Mouse (Mus musculus) gastrocnemius, adult 8-10 months (tissue): ENCODE measurements around the gene Gm20379. TPM values are rescaled to one million over a fixed set of nuclear protein-coding genes. Genes with fewer than 3 reads are reported as not detected.

ENCODE experiments used
- DNase-seq, 2 experiments: peaks; one replicate each; pipeline ENCODE4 v3.0.0; 2022; ENCODE audit warnings: low spot score in 2 of 2
- total RNA-seq, 4 experiments: library from RNA; stranded (reverse); gene quantifications; 2 replicates each; pipeline ENCODE4 v1.2.4; 2022

The Gm20379 gene
- total RNA-seq, 4 experiments from 2014 or later, result not detected

DNA sequence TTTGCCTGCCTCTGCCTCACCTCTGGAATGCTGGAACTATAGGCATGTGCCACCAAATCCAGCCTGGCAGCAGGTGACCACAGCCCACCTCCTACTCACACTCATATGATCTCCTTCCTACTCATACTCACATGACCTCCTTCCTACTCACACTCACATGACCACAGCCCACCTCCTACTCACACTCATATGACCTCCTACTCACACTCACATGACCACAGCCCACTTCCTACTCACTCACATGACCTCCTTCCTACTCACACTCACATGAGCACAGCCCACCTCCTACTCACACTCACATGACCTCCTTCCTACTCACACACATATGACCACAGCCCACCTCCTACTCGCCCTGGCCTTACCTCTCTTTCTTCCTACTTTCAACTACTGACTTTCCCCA is 31.1 kb downstream of the Gm20379 start:
- DNase-seq, result no peak

DNA sequence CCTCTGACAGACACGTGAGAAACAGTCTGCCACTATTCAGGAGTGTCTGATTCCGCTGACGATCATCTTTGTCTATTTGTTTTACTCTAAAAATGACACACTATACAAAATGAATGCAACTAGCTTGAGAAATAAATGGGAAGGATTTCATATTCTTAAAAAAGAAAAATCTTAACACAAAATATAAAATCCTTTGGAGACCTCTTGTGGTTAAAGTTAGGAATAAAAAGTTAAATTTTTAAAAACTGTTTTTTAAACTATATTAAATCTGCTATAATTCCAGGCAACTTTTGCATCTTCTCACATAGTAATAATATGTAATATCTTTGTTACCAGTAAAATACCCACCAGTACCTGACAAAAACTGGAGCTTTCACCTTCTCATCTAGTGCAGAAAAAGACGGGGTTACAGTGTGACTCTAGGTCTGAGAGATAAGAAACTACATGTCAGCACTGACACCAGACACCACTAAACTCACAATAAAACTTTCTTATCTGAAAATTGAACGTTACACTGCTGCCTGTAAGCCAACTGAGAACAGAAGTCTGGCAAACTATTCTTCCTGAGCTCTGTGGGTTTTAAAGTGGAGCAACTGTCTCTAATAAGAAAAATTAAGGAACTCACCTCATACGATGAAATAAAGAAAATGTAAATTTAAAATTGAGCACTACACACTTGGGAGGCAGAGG is 32.1 kb downstream of the Gm20379 start:
- no peak for DNase-seq

DNA sequence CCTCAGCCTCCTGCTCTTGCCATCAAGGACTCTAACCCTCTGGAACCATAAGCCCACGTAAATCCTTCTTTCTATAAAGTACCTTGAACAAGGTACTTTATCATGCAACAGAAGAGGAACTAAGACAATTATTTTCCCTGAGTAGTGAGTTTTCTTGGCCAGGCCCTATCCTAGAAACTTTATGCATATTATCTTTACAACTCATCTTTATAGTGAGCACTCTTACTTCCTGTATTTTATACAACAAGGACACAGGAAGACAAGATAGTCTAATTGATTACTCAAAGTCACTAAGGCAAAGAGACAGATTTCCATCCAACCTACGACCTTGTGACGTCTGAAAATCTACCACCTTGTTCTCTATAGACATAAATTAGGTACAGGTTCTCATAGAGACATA is 34.0 kb downstream of the Gm20379 start:
- no peak for DNase-seq

DNA sequence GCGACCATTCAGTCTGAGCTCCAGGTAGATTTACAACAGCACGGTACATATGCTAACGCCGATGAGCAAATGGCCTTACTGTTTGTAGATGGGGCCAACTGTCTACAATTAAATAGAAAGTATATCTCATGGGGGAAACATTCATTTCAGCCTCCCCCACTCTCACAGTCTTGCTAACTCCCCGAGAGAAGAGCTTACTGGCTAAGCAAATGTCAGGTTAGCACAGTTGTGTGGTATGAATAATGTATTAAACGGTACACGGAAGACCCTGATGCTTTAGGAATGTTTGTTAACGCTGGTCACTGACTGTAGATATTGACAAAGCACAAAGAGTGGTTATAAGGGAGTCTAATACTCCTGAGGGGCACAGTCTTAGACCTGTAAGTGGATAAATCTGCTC is 38.3 kb downstream of the Gm20379 start:
- DNase-seq, result no peak

DNA sequence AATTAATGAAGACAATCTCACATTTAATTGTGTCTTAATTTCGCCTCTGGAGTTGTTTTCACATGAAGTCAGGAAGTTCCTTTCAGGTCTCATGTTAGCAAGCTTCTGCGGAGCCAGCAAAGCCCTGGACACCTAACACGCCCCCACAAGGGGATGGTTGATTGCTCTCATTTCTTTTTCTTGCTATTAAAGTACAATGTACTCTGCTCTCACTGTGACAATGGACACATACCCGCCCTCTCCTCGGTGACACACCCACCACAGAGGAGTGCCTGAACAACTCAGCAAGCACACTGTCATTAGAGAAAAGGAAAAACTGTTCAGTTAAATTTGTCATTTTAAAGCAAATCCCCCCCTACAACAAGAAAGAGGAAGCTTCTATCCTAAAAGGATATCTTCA is 40.6 kb downstream of the Gm20379 start:
- no peak for DNase-seq

DNA sequence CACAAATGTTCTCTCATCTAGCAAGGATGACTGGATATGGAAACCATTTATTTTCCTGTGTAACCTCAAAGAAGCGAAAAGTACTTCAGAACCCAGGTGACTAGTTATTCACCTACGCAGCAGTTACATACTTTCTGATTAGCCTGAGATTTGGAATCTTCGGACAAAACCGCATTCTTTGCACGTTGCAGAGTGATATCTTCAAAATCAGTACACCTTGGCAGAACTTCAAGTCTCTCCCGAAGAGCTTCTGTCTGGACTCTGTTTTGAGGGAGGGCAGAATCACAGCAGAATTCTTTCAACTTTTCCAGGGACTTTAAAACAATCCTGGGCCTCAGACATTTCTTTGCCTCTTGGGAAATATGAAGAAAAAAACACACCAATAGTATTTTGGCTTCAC is 45.3 kb downstream of the Gm20379 start:
- DNase-seq, result no peak

DNA sequence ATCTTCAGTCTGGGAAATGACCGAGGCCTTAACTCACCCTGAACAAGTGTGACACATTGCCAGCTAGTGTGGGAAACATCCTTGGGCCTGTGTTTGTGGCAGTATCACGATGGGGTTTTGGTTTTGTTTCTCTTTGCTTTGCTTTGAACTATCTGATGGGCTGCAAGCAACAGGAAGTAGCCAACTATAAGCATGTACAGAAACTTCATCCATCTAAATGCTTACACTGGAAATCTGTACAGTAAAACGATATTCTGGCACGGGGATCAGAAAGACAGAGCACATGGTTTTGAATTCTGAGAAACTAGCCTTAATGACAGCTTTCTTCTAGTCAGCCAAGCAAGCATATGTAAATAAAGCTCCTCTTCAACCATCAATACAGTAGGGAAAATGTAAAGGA is 48.2 kb downstream of the Gm20379 start:
- DNase-seq, result no peak

DNA sequence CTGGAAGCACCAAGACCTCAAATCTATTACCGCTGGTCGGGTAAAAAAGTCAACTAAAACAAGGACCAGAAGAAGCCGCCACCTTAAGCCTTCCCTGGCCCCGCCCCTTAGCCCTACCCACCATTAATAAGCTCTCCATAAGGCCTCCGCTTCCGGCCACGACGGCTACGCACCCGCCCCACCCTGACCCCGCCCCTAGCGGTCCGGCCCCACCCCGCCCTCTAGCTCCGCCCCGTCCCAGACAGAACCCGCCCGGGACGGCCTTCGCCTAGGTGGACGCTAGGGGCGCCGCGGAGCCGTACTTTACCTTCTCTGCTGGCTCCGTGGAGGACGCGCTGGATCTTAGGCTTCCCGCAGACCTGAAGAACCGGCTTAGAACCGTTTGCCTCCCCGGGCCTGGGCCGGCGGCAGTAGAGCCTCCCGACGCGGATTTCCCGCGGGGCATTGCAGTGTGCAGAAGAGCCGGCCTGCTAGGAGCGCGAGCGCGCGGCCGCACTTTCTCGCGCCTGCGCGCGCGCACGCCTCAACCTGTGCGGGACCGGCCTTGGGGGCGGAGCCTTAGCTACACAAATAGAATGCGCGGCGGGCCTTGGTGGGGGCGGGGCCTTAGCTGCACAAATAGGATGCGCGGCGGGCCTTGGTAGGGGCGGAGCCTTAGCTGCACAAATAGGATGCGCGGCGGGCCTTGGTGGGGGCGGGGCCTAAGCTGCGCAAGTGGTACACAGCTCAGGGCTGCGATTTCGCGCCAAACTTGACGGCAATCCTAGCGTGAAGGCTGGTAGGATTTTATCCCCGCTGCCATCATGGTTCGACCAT is 48.9 kb downstream of the Gm20379 start, which contains the start of the genes Dhfr and Msh3:
Gene Dhfr, plus strand, starts transcription at position 271 of the 816 bp plus-strand sequence.
Gene Msh3, minus strand, starts transcription at position 548 of the 816 bp plus-strand sequence.
- peak; percentile 95 to 97 for DNase-seq

DNA sequence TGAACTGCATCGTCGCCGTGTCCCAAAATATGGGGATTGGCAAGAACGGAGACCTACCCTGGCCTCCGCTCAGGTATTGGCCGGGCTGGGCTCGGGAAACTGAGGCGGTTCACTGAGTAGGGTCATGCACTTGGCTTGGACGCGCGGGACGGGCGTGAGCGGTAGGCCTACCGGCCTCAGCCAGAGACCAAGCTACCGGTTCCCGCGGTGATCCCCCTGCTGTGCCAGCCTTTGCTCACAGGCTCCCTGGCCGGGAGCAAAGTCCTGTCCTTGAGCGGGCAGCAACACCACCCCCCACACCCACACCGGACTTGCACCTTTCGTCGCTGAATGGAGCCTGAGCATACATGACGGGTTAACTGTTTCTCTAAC is 49.5 kb downstream of the Gm20379 start:
- peak in 1 of 2 experiments; percentile 6 for DNase-seq

DNA sequence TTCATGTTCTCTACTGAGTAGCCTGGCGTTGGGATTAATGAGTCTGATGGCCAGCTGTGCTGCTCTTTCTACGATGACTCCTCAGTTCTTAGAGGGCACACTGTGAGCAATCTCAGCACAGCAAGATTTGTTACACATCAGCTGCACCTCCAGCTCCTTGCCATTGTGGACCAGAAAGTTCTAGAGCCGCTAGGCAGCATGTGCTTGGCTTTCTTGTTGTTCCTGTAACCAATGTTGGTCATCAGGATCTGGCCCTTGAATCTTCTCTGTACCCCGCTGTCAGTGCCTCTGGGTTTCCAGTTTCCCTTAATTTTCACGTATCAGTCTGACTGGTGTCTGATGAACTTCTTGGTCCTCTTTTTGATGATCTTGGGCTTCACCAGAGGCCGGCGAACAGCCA is 50.6 kb downstream of the Gm20379 start:
- DNase-seq, result no peak

Other genes starting within 250 kb of the Gm20379 start
- gene Rasgrf2, start 174.3 kb upstream of the Gm20379 start, total RNA-seq, result 1 to 10 TPM; 3.9 to 8.8 (median 5.3) TPM
- under 1 TPM; 0.56 to 0.99 (median 0.70) TPM for gene Dhfr, start 48.7 kb downstream of the Gm20379 start, total RNA-seq
- 1 to 10 TPM; 8.3 to 9.6 (median 9.1) TPM for gene Msh3, start 49.0 kb downstream of the Gm20379 start, total RNA-seq
- not detected for gene Ankrd34b, start 119.9 kb downstream of the Gm20379 start, total RNA-seq
- 1 to 10 TPM; 1.7 to 3.2 (median 2.5) TPM for gene Fam151b, start 178.0 kb downstream of the Gm20379 start, total RNA-seq
- gene Zfyve16, start 224.9 kb downstream of the Gm20379 start, total RNA-seq, result 1 to 10 TPM; 6.9 to 7.9 (median 7.1) TPM